Mouse (Mus musculus): ENCODE measurements around the gene Kel. TPM values are rescaled to one million over a fixed set of nuclear protein-coding genes. Genes with fewer than 3 reads are reported as not detected.

Kel gene
- polyA plus RNA-seq, 1 experiment = 1,115 TPM

DNA sequence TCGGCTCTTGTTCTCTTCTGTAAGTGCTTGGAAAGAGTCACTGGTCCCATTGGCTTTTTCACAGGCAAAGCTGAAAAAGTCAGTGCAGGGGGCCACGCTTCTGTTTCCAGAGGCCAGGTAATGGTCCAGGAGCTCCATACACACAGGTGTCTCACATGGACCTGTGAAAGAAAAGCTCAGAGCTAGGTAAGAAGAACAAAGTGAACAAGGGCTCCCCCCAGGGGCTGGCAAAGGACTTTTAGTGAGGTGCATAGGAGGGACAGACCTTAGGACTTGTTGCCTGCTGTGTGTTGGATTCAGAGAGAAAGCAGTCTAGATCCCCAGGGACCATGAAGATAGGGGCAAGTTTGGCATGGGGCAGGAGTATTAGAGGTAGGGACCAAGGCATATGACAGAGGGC is 1.2 kb downstream of the Kel start:
- Histone ChIP-seq H3K4me1 (ENCODE audit: control insufficient read depth, insufficient read depth, low read length) (no peaks in the 10 kb centered on the region; the same call in 1 of the 2 replicates), H3K27ac (ENCODE audit: control insufficient read depth, insufficient read depth, low read depth, low read length, poor library complexity) (peak overlapping the region; percentile 70), H3K4me3 (replicated peaks; ENCODE audit: control insufficient read depth, low read depth, low read length) (peak overlapping the region; percentile 90)
- 54% methylated on average over 2 of the region's 2 CpGs for WGBS
- no peak for TF ChIP-seq POLR2A (IDR thresholded peaks at IDR 0.05; ENCODE audit: borderline replicate concordance, control insufficient read depth, low read depth, low read length)
- TF ChIP-seq CTCF (IDR thresholded peaks at IDR 0.05; ENCODE audit: control insufficient read depth, insufficient read depth, low read length) = 0 out of 2 replicates have a peak, but pooled peaks have one; percentile 19

DNA sequence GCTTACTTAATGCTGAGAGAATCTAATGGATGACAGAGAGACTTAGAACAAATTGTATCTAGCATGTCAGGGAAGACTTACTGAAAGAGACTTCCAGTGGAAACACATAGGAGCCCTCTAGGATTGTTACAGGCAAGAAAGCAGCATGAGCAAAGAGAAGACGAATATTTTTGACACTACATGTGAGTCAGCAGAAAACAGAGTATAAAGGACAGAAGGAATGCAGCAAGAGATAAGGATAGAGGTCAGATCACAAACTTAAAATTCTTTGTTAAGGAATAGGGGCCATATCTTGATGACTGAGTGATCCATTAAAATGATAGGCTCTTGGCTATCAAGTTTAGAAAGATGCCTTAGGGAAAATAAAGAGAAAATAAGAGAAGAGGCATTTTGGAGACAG is 2.9 kb downstream of the Kel start:
- no peaks in the 10 kb centered on the region; the same call in 1 of the 2 replicates for H3K4me1 ChIP-seq (ENCODE audit: control insufficient read depth, insufficient read depth, low read length)
- no peak overlapping the region for H3K27ac ChIP-seq (ENCODE audit: control insufficient read depth, insufficient read depth, low read depth, low read length, poor library complexity)
- TF ChIP-seq CTCF (IDR thresholded peaks at IDR 0.05; ENCODE audit: control insufficient read depth, insufficient read depth, low read length) = no peak
- no peak for TF ChIP-seq POLR2A (IDR thresholded peaks at IDR 0.05; ENCODE audit: borderline replicate concordance, control insufficient read depth, low read depth, low read length)
- WGBS = 17% methylated on average over 1 of the region's 1 CpGs
- H3K4me3 ChIP-seq (replicated peaks; ENCODE audit: control insufficient read depth, low read depth, low read length) = peak overlapping the region; percentile 79

DNA sequence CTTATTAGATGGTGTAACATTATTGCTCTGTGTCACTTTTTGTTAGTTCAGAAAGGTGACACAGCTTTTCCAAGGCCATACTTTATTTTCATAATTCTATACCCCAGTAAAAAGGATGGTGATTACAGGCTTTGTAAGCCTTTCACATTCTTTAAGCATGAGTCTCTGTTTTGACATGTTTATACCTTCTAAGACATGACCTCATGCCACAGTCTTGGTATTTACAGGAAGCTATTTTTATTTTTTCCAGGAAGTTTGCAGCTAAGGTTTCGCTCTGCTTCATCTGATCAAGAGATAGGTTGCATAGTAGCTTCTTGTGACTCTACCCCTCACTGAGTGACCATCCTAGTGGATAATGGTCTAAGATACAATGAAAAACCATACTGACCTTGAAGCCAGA is 9.7 kb downstream of the Kel start:
- WGBS = 88% methylated on average over 1 of the region's 1 CpGs
- no peak for TF ChIP-seq CTCF (IDR thresholded peaks at IDR 0.05; ENCODE audit: control insufficient read depth, insufficient read depth, low read length)
- TF ChIP-seq POLR2A (IDR thresholded peaks at IDR 0.05; ENCODE audit: borderline replicate concordance, control insufficient read depth, low read depth, low read length) = no peak

DNA sequence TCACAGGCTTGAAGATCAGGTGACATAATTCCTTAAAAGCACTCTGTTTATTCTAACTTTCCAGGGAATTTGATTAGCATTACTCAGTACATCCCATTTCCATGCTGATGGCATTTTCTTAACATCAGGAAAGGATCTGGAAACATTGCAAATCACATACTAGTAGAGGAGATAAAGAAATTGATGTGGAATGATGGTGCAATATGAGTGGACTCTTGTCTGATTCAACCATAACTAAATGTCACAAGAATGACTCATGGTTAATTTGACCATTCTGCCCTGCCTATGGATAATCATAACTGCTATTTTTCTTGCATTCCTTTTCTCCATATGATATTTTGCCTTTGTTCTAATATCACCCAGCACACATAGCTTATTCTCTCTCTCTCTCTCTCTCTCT is 11.9 kb downstream of the Kel start:
- Histone ChIP-seq H3K27ac (ENCODE audit: control insufficient read depth, insufficient read depth, low read depth, low read length, poor library complexity) (no peak overlapping the region), H3K4me1 (ENCODE audit: control insufficient read depth, insufficient read depth, low read length) (no peaks in the 10 kb centered on the region), H3K4me3 (replicated peaks; ENCODE audit: control insufficient read depth, low read depth, low read length) (no peak overlapping the region)
- no peak for TF ChIP-seq POLR2A (IDR thresholded peaks at IDR 0.05; ENCODE audit: borderline replicate concordance, control insufficient read depth, low read depth, low read length)
- TF ChIP-seq CTCF (IDR thresholded peaks at IDR 0.05; ENCODE audit: control insufficient read depth, insufficient read depth, low read length) = no peak

More for the DNA sequence above, 9.7 kb downstream of the Kel start:
- Histone ChIP-seq H3K4me3 (replicated peaks; ENCODE audit: control insufficient read depth, low read depth, low read length) (no peak overlapping the region), H3K4me1 (ENCODE audit: control insufficient read depth, insufficient read depth, low read length) (no peaks in the 10 kb centered on the region), H3K27ac (ENCODE audit: control insufficient read depth, insufficient read depth, low read depth, low read length, poor library complexity) (no peak overlapping the region)

DNA sequence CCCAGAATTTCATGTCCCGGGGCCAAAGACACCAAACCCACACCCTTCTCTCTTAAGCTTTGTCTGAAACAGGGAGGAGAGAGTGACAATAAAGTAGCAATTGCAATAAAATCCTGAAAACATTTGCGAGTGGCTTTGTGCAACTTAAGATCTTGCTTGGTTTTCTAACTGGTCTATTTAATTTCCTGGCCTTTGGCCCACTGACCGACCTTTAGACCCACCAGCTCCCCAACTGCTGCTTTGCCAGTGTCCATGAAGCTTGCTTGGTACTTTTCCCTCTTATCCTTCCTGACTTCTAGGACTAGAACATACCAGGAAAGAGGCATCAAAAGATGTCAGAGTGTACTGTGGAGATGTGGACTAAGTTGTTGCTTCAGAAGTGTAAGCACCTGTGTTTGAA is 18.5 kb downstream of the Kel start:
- no peak for TF ChIP-seq POLR2A (IDR thresholded peaks at IDR 0.05; ENCODE audit: borderline replicate concordance, control insufficient read depth, low read depth, low read length)
- TF ChIP-seq CTCF (IDR thresholded peaks at IDR 0.05; ENCODE audit: control insufficient read depth, insufficient read depth, low read length) = no peak
- H3K27ac ChIP-seq (ENCODE audit: control insufficient read depth, insufficient read depth, low read depth, low read length, poor library complexity) = no peak overlapping the region
- H3K4me3 ChIP-seq (replicated peaks; ENCODE audit: control insufficient read depth, low read depth, low read length) = no peak overlapping the region
- H3K4me1 ChIP-seq (ENCODE audit: control insufficient read depth, insufficient read depth, low read length) = no peaks in the 10 kb centered on the region
- 88% methylated on average over 3 of the region's 3 CpGs for WGBS

DNA sequence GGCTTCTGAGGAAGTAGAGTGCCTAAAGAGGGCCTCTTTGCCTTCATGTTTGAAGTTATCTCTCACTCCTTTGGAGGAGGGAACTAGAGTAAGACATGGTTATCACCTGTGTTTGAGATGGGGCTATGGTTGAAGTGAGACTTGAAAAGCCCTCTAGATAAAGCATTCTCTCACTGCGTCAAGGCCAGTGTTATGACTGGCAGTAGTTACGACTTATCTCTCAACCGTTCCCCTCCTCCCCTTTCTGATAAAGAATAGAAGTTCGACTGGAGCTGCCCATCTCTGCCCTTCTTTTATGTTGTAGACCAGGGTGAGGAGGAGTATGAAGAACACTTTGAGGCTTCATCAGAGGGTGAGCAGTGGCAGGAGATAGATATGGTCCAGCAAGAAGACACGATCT is 19.2 kb downstream of the Kel start:
- H3K4me1 ChIP-seq (ENCODE audit: control insufficient read depth, insufficient read depth, low read length) = no peaks in the 10 kb centered on the region
- no peak overlapping the region for H3K4me3 ChIP-seq (replicated peaks; ENCODE audit: control insufficient read depth, low read depth, low read length)
- no peak overlapping the region for H3K27ac ChIP-seq (ENCODE audit: control insufficient read depth, insufficient read depth, low read depth, low read length, poor library complexity)
- WGBS = 52% methylated on average over 5 of the region's 5 CpGs
- TF ChIP-seq POLR2A (IDR thresholded peaks at IDR 0.05; ENCODE audit: borderline replicate concordance, control insufficient read depth, low read depth, low read length) (no peak), CTCF (IDR thresholded peaks at IDR 0.05; ENCODE audit: control insufficient read depth, insufficient read depth, low read length) (no peak)

DNA sequence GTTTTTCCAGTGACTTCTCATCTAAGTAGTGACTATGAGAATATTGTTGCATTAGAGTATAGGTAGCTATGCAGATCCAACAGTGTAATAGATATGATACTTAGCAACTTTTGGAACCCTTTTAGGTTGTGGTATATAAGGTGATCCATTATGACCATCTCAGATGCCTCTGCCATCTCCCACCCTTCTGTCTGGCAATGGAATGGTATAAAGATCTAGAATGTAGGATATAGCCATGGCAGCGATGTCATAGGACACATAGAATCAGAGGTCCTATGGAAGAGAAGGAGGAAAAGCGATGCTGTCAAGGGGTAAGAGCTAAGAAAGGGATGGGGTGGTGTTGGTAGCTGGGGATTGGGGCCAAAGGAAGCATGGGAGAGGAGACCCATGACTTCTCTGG is 20.0 kb downstream of the Kel start, which contains the start of gene Llcfc1:
TSS of gene Llcfc1 (plus strand) at position 301 of the 400 bp plus-strand sequence.
- no peak within 1 kb of the TSS for H3K27ac ChIP-seq (ENCODE audit: control insufficient read depth, insufficient read depth, low read depth, low read length, poor library complexity)

DNA sequence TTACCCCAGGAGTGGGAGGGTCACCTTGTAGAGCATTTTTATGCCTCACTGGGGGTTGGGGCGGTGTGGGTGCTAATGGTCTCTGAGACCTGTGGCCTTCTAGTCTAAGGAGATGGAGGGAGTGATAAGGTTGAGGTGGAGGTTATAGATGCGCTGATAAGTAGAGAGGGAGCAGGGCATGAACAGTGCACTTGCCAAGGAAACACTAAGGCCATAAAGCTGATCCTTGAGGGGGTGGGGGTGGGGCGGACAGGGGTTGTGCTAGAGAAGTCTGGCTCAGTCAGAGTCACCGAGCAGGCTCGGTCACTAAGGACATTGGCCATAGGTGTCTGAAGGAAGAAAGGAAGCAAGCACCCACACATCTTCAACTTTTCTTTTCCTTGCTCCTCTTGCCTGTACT is 22.5 kb downstream of the Kel start:
- Histone ChIP-seq H3K4me1 (ENCODE audit: control insufficient read depth, insufficient read depth, low read length) (no peaks in the 10 kb centered on the region), H3K4me3 (replicated peaks; ENCODE audit: control insufficient read depth, low read depth, low read length) (no peak overlapping the region), H3K27ac (ENCODE audit: control insufficient read depth, insufficient read depth, low read depth, low read length, poor library complexity) (no peak overlapping the region)
- TF ChIP-seq CTCF (IDR thresholded peaks at IDR 0.05; ENCODE audit: control insufficient read depth, insufficient read depth, low read length) (no peak), POLR2A (IDR thresholded peaks at IDR 0.05; ENCODE audit: borderline replicate concordance, control insufficient read depth, low read depth, low read length) (no peak)
- 78% methylated on average over 5 of the region's 5 CpGs for WGBS

More for the DNA sequence above, 20.0 kb downstream of the Kel start, which contains the start of gene Llcfc1:
- 87% methylated on average over 2 of the region's 2 CpGs for WGBS
- Histone ChIP-seq H3K4me3 (replicated peaks; ENCODE audit: control insufficient read depth, low read depth, low read length) (no peak within 1 kb of the TSS), H3K4me1 (ENCODE audit: control insufficient read depth, insufficient read depth, low read length) (no peaks in the 10 kb centered on the region)
- no peak for TF ChIP-seq POLR2A (IDR thresholded peaks at IDR 0.05; ENCODE audit: borderline replicate concordance, control insufficient read depth, low read depth, low read length)
- TF ChIP-seq CTCF (IDR thresholded peaks at IDR 0.05; ENCODE audit: control insufficient read depth, insufficient read depth, low read length) = no peak

DNA sequence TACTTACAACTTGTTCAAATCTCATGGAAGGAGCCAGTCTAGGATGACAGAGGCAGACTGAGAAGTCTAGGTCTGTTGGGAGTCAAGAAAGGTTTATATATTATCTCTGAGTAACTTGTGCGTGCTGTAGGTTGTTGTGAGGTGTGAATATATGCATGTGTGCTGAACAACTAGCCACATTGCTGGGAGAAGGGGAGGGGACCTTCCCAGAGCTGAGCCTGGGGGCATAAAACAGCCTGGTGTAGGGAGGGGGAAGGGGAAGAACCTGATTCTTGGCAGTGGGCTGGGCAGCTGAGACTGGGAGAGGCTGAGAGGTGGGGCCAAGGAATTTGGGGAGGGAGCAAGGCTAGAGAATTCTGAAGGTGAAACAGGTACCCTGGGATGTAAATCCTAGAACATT is 23.5 kb downstream of the Kel start, which contains the start of gene Trpv5:
TSS of gene Trpv5 (minus strand) at position 101 of the 400 bp plus-strand sequence.
- WGBS = 75% methylated on average over 1 of the region's 1 CpGs
- no peak for TF ChIP-seq POLR2A (IDR thresholded peaks at IDR 0.05; ENCODE audit: borderline replicate concordance, control insufficient read depth, low read depth, low read length)
- TF ChIP-seq CTCF (IDR thresholded peaks at IDR 0.05; ENCODE audit: control insufficient read depth, insufficient read depth, low read length) = no peak
- Histone ChIP-seq H3K4me1 (ENCODE audit: control insufficient read depth, insufficient read depth, low read length) (no peaks in the 10 kb centered on the region), H3K27ac (ENCODE audit: control insufficient read depth, insufficient read depth, low read depth, low read length, poor library complexity) (no peak within 1 kb of the TSS), H3K4me3 (replicated peaks; ENCODE audit: control insufficient read depth, low read depth, low read length) (no peak within 1 kb of the TSS)
